Mouse (Mus musculus): ENCODE data around the gene Snorc.
"Not testable (repeated sequence)": the region's sequence is repeated elsewhere in the genome, so short reads cannot be mapped to it uniquely, and the experiment has no call there.

The Snorc gene

GRCm38 (mm10) chr1:87469971-87470370, at the start of gene Snorc:
Gene Snorc (plus strand): TSS chr1:87470271.
- DNase-seq (ENCODE audit: low spot score) = not testable (repeated sequence)

- DNase-seq (ENCODE audit: low spot score) = no peak
These were observed 34.9 kb upstream of the Snorc start for GRCm38 (mm10) chr1:87435125-87435524.

DNA sequence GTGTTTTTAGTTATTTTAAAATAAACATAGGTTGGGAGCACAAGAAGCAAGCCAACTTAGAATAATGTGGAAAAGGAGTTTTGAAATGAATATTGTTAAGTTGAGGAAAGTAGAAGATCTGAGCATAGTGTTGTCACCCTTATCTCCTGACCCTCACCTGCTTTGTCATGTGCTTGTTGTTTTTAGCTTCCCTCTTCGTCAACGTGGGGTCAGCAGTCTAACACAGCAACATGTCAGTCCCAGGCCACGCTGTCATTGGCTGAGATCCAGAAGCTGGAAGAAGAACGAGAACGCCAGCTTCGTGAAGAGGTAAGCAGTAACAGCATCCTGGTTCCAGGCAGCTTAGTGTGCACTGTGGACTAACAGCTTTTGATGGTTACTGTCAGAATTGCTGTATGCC, 33.5 kb upstream of the Snorc start:
- DNase-seq (ENCODE audit: low spot score) = no peak

- peak; percentile 68 for DNase-seq (ENCODE audit: low spot score)
These were observed 22.6 kb upstream of the Snorc start for GRCm38 (mm10) chr1:87447183-87448104.

GRCm38 (mm10) chr1:87449432-87449831, 20.6 kb upstream of the Snorc start:
- no peak for DNase-seq (ENCODE audit: low spot score)

DNA sequence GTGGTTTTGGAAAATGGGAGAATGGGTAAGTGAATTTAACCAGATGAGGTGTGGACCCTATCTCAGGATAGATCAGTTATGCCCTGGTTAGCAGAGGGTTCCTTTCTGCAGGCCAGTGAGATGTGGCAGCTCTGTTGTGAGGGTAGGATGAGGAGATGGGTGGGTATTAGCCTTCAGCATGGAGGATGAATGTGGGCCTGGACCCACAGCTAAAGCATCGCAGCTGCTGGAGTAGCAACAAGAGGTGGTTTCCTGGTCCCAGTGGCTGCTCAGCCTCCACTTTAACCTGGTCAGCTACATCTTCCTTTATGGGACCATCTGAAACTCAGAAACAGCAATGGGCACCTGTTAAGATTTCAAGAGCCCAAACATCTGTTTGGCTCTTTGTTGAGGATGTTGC, 13.6 kb upstream of the Snorc start:
- no peak for DNase-seq (ENCODE audit: low spot score)

DNA sequence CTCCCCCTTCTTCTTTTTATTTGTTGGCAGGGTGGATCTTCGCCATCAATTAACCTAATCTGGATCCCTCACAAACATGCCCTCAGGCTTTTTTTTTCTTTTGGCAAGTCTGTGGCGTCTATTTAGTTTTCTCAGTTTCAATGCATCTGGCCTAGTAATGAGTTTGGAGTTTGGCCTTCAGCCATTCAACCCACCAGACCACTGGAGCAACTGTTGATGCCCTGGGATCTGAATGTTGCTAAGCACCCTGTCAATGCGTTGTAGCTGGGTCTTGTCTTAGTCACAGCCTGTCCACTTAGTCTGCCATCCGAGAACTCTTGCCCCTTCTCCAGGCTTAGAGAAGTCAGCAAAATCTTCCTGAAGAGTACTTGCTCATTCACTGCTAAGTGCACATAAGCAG, 12.0 kb upstream of the Snorc start:
- DNase-seq (ENCODE audit: low spot score) = no peak

DNA sequence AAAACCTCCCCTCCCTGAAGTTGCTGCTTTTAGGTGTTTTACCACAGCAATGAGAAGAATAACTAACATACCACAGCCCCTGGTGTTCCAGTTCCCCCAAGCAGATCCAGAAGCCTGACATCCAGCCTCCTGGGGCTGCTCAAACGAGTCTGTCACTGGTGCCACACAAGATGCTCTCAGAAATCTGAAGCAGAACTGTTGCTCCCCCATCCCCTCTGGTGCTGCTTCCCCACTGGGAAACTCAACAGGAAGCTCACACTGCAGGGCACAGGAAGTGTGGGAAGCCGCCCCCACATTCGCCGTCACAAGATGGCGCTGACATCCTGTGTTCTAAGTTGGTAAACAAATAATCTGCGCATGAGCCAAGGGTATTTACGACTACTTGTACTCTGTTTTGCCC, 10.2 kb upstream of the Snorc start:
- not testable (repeated sequence) for DNase-seq (ENCODE audit: low spot score)

DNA sequence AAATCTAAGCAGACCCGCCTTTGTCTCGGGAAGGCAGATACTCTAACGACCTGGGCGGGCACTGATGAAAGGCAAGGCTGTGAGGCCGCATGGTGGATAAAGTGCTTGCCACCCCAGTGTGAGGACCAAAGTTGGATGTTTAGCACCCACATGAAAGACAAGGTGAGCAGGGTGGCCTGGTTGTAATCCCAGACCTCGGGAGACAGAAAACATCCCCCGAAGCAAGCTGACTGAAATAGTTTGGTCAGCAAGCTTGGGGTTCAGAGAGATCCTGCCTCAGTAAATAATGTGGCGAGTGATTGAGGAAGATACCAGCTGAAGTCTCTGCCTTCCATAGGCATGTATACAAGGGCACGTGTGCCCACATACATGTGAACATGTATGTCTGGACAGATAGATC, 2.6 kb upstream of the Snorc start:
- DNase-seq (ENCODE audit: low spot score) = no peak

GRCm38 (mm10) chr1:87468321-87468720, 1.8 kb upstream of the Snorc start:
- DNase-seq (ENCODE audit: low spot score) = no peak

- no peak for DNase-seq (ENCODE audit: low spot score)
These were observed 1.8 kb downstream of the Snorc start for GRCm38 (mm10) chr1:87471914-87472313.

- no peak for DNase-seq (ENCODE audit: low spot score)
These were observed 2.5 kb downstream of the Snorc start for GRCm38 (mm10) chr1:87472576-87472975.

- DNase-seq (ENCODE audit: low spot score) = peak; percentile 61
These were observed 5.2 kb downstream of the Snorc start for GRCm38 (mm10) chr1:87475076-87475895.

DNA sequence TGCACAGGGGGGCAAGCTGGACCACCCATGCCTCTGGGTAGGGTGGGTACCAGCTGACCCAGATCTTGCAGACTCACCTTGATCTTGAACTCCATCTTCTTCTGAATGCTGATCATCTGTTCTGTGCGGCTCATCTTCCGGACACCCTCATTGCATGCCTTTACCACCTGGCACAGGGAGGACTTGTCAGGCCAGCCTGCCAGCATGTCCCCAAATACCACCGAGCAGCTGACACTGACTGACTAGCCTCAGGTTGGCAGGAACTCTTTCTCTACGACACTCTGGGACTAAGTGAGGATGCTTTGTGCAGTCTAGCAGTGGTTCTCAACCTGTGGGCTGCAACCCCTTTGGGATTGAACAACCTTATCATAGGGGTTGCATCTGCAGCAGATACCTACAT, 12.5 kb downstream of the Snorc start:
- DNase-seq (ENCODE audit: low spot score) = no peak

GRCm38 (mm10) chr1:87486386-87486785, 16.3 kb downstream of the Snorc start:
- DNase-seq (ENCODE audit: low spot score) = peak; percentile 69

- no peak for DNase-seq (ENCODE audit: low spot score)
These were observed 22.2 kb downstream of the Snorc start for GRCm38 (mm10) chr1:87492285-87492684.

DNA sequence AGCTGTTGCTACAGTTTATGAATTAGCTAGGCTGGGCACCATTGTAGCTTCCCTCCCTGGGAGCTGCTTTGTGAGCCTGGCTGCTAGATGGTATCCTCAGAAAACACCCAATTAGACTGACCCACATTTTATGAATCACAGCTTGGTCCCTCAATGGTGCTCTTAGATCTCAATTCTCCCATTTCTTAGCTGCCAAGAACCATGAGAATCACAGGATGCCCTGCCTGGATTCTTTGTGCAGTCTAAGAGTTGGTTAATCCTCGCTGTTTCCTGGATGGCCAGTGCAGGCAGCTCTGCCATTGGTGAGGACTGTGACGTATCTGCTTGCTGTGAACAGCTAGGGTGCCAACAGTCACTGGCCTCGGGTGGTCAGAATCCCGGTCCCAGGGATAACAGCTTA, 23.5 kb downstream of the Snorc start:
- DNase-seq (ENCODE audit: low spot score) = no peak

GRCm38 (mm10) chr1:87505524-87505923, 35.5 kb downstream of the Snorc start:
- DNase-seq (ENCODE audit: low spot score) = no peak

GRCm38 (mm10) chr1:87507857-87508256, 37.8 kb downstream of the Snorc start:
- DNase-seq (ENCODE audit: low spot score) = no peak

- DNase-seq (ENCODE audit: low spot score) = no peak
These were observed 38.8 kb downstream of the Snorc start for GRCm38 (mm10) chr1:87508591-87509560.

DNA sequence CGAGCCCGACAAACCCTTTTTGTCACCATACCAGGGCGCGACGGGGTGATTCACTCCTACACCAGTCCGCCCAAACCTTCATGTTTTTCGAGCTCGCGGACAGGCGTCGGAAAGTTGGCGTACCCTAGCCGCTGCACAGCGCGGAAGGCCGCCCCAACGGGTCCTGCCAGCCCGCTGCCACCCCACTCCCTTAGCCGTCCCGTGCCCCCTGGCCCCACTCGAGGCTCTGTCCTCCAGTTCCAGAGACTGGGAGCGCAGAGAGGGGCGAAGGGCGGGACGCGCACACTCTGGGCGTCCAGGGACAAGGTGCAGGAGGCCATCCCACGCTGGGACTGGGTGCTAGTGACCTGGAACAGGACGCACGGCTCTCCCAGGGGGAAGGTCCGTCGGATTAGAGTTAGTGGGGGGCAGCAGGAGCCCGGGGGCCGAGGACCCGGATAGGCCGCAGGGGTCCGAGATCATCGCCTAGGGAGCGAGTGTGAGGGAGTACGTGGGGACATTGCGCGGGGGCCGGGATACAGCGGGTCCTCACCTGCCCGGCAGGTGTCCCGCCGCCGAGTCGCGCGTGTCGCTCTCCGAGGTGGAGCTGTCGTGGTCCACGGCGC, 39.6 kb downstream of the Snorc start, which contains the start of gene Neu2:
Gene Neu2 (plus strand): TSS at position 329 of the 605 bp plus-strand sequence.
- DNase-seq (ENCODE audit: low spot score) = no peak

All from layer of hippocampus, adult 11-12 months (tissue).